Mouse (Mus musculus): ENCODE data around the gene Rbmx2.

Rbmx2 gene

GRCm38 (mm10) chrX:48694864-48695371 is at the start of gene Rbmx2:
Rbmx2 (plus strand) TSS chrX:48695004.
- DNase-seq (ENCODE audit: low spot score) = peak; percentile 93

GRCm38 (mm10) chrX:48666807-48667206 is 28.0 kb upstream of the Rbmx2 start:
- DNase-seq (ENCODE audit: low spot score) = no peak

DNA sequence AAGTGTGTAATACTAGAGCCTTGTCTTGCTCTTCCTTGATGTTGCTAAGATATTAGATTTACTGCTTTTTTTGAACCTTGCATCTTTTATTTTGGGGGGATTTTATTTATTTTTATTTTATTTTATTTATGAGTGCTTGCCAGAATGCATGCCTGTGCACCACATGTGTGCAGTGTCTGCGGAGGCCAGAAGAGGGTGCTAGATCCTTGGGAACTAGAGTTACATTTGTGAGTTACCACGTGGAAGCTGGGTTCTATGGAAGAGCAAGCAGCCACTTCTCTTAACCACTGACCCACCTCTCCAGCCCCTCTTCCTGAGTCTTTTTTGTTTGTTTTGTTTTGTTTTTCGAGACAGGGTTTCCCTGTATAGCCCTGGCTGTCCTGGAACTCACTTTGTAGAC is 25.2 kb upstream of the Rbmx2 start:
- no peak for DNase-seq (ENCODE audit: low spot score)

- no peak for DNase-seq (ENCODE audit: low spot score)
Observed at GRCm38 (mm10) chrX:48671714-48672113, 23.1 kb upstream of the Rbmx2 start.

- no peak for DNase-seq (ENCODE audit: low spot score)
Observed at GRCm38 (mm10) chrX:48674171-48674570, 20.6 kb upstream of the Rbmx2 start, which contains the start of gene Gpr119. Gpr119 (minus strand) TSS chrX:48674478.

GRCm38 (mm10) chrX:48683451-48683850 is 11.4 kb upstream of the Rbmx2 start:
- DNase-seq (ENCODE audit: low spot score) = peak; percentile 64

- DNase-seq (ENCODE audit: low spot score) = no peak
Observed at GRCm38 (mm10) chrX:48683857-48684256, 10.9 kb upstream of the Rbmx2 start.

DNA sequence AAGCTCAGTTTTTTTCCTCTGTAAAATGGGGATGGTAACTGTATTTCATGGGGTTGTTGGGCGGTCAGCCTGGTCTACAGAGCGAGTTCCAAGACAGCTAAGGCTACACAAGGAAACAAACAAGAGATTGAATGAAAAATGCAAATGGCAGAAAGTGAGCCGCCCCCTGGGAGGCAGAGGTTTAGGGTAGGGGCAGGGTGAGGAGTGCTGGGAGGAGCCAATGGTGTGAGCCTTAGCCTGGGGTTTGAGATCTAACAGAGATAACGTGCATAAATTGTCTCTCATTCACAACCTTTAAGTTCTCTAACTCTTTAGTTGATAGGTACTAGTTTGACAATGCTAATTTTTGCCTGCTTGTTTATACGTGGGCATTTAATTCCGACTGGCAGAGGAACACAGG is 344 bp upstream of the Rbmx2 start:
- no peak for DNase-seq (ENCODE audit: low spot score)

GRCm38 (mm10) chrX:48709701-48710100 is 14.9 kb downstream of the Rbmx2 start:
- DNase-seq (ENCODE audit: low spot score) = no peak

- no peak for DNase-seq (ENCODE audit: low spot score)
Observed at GRCm38 (mm10) chrX:48712846-48713245, 18.0 kb downstream of the Rbmx2 start.

DNA sequence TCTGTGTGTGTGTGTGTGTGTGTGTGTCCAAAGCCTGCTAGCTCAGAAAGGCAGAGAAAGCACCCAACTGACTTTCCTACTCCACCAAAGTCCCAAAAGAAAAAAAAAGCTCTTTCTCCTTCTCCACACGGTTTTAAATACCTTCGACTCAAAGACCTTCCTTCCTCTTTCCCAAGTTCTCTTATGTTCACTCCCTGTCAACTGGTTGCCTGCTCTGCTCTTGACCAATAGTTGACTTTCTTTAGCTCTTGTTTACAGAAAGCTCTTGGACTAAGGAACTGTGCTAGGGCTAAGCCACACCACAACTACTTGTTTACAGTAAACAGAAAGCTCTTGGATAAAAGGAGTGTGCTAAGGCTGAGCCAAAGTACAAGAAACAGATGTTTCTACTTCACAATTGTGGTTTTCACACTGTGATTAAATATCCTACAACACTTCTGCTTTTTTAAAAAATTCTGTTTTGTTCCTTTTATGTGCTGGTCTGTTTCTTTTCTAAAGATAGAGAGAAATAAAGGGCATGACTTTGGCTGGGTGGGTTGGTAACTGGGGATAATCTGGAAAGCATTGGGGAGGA is 60.0 kb downstream of the Rbmx2 start:
- no peak for DNase-seq (ENCODE audit: low spot score)

All from adipocyte (in vitro differentiated cells).